Mouse (Mus musculus): ENCODE results near the gene Fut2. TPM values are rescaled to one million over a fixed set of nuclear protein-coding genes. Genes with fewer than 3 reads are reported as not detected.
A peak's percentile ranks its signal among the peaks of the same experiment; 100 is the strongest.

Fut2 gene
- polyA plus RNA-seq, 1 experiment from 2014 or later, result 0.12 TPM

DNA sequence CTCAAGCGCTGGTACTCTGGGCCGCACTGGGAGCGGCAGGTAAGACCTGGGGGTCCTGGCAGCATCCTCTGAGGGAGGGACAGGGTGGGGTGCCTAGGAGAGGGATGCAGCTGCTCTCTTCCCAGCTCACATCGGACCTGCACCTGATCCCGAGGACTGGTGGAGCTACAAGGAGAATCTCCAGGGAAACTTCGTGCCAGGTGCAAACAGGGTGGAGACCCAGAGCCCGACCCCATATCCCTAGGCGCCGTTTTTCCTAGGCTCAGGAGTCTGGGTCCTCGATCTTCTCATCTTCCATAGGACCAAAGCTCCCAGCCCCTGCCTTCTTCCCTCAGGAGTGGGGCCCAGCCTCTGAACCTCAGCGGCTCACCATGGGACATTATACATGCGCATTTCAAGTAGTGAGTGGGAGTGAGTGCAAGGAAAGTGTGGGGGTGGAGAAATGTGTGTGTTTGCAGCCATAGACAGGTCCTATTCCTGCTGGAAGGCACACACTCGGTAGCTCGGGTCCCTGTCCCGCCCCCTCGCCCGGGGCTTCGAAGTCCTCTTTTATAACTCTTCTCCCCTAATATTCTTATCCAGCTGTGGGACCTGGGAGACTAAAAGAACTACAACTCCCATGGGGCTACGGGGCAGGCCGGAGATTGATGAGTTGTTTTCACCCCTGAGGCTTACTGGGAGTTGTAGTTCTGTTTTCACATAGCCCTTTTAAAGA lies 34.3 kb upstream of the Fut2 start:
- H3K27ac ChIP-seq (replicated peaks; ENCODE audit: low read depth, low read length), result no peak overlapping the region
- no peak for ATAC-seq (ENCODE audit: insufficient number of reproducible peaks, low FRiP score, low TSS enrichment, low read depth)
- peaks cover 17% of the 10 kb centered on the region for H3K4me1 ChIP-seq (ENCODE audit: control insufficient read depth, insufficient read depth, low read length)

DNA sequence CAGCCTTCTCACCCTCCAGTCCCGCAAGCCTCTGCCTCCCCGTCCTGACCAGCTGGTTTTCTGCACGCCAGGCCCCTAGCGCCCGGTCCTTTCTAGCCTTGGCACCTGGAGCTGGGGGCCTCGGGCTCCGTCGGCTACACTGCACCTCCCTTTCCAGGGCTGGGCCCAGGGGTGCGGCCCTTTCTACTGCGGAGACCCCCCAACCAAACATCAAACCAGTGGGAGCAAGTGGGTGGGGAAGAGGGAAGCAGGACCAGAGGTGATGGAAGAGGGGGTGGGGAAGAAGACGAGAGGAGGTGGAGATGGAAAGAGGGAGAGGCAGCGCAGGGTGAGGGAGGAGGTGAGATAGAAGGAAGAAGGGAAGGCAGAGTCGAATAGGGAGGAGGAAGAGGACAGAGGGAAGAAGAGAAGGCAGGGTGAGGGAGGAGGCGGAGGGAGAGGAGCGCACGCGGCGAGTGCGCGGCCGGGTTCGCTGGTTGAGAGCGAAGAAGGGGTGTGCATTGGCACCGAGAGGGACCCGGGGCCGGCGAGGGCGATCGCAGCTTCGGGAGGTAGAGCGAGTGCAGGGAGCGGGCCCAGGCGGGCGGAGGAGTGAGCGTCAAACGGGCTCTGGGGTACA lies 33.4 kb upstream of the Fut2 start, which contains the start of gene Car11:
Car11 (plus strand) TSS at position 321 of the 619 bp plus-strand sequence.
- Histone ChIP-seq H3K9ac (ENCODE audit: low read length) (peak within 1 kb of the TSS; percentile 46), H3K9me3 (ENCODE audit: control insufficient read depth, low read length) (no peaks in the 10 kb centered on the region), H3K36me3 (ENCODE audit: control insufficient read depth, insufficient read depth, low read length) (no peaks in the 10 kb centered on the region), H3K27me3 (ENCODE audit: control insufficient read depth, insufficient read depth, low read length) (peaks cover 25% of the 10 kb centered on the region), H3K4me3 (ENCODE audit: low read depth, low read length) (peak within 1 kb of the TSS; percentile 30), H3K4me2 (ENCODE audit: low read depth, severe bottlenecking) (peak within 1 kb of the TSS; percentile 65), H3K4me1 (ENCODE audit: control insufficient read depth, insufficient read depth, low read length) (peaks cover 14% of the 10 kb centered on the region), H3K27ac (replicated peaks; ENCODE audit: low read depth, low read length) (no peak within 1 kb of the TSS)
- DNase-seq (ENCODE audit: low spot score) (peak; percentile 48), ATAC-seq (ENCODE audit: insufficient number of reproducible peaks, low FRiP score, low TSS enrichment, low read depth) (no peak)
- WGBS, result 2% methylated on average over 36 of the region's 36 CpGs

More for the DNA sequence above, 34.3 kb upstream of the Fut2 start:
- H3K4me3 ChIP-seq (ENCODE audit: low read depth, low read length), result peak overlapping the region; percentile 30
- WGBS, result under 1% methylated on average over 20 of the region's 20 CpGs
- DNase-seq (ENCODE audit: low spot score), result peak; percentile 82
- H3K9me3 ChIP-seq (ENCODE audit: control insufficient read depth, low read length), result no peaks in the 10 kb centered on the region
- peaks cover 25% of the 10 kb centered on the region for H3K27me3 ChIP-seq (ENCODE audit: control insufficient read depth, insufficient read depth, low read length)
- peak overlapping the region; percentile 65 for H3K4me2 ChIP-seq (ENCODE audit: low read depth, severe bottlenecking)
- no peaks in the 10 kb centered on the region for H3K36me3 ChIP-seq (ENCODE audit: control insufficient read depth, insufficient read depth, low read length)
- peak overlapping the region; percentile 56 for H3K9ac ChIP-seq (ENCODE audit: low read length)

DNA sequence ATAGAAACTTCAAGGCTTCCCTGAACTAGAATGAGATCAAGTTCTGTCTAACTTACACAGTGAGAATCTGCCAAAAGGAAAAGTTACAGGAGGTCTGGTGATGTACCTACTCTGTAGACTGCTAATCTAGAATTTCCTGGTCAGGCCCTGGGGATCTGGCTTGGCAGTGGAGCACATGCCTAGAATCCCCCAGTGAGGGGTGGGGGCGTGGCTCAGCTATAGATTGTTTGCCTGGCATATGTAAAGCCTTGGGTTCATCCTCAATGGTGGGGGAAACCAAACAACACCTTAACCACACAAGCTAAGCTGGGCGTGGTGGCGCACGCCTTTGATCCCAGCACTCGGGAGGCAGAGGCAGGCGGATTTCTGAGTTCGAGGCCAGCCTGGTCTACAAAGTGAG lies 31.7 kb upstream of the Fut2 start:
- no peak overlapping the region for H3K4me2 ChIP-seq (ENCODE audit: low read depth, severe bottlenecking)
- no peak overlapping the region for H3K27ac ChIP-seq (replicated peaks; ENCODE audit: low read depth, low read length)
- DNase-seq (ENCODE audit: low spot score), result no peak
- no peaks in the 10 kb centered on the region for H3K9me3 ChIP-seq (ENCODE audit: control insufficient read depth, low read length)
- H3K36me3 ChIP-seq (ENCODE audit: control insufficient read depth, insufficient read depth, low read length), result no peaks in the 10 kb centered on the region
- peaks cover 9% of the 10 kb centered on the region; the same call in 1 of the 2 replicates for H3K4me1 ChIP-seq (ENCODE audit: control insufficient read depth, insufficient read depth, low read length)
- WGBS, result 89% methylated on average over 7 of the region's 7 CpGs
- ATAC-seq (ENCODE audit: insufficient number of reproducible peaks, low FRiP score, low TSS enrichment, low read depth), result no peak
- H3K27me3 ChIP-seq (ENCODE audit: control insufficient read depth, insufficient read depth, low read length), result peaks cover 25% of the 10 kb centered on the region
- no peak overlapping the region for H3K4me3 ChIP-seq (ENCODE audit: low read depth, low read length)
- H3K9ac ChIP-seq (ENCODE audit: low read length), result no peak overlapping the region

DNA sequence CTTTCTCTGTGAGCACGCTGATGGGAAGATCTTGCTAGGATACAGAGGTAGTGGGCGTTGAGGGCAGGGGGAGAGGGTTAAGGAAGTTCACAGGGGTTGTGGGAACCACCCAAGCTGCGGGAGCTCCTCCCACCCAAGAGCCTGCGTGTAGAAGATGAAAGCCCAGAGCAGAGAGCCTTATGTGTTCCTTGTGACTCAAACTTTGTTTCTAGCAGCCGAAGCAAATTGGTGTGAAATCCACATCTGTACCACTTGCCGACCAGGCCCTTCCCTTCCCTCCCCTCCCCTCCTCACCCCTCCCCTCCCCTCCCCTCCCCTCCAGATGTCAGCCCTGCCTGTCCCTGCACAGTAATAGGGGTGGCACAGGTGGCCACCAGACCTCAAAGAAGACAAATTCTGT lies 28.9 kb upstream of the Fut2 start:
- 6% methylated on average over 6 of the region's 6 CpGs for WGBS
- no peak overlapping the region for H3K4me3 ChIP-seq (ENCODE audit: low read depth, low read length)
- peaks cover 19% of the 10 kb centered on the region for H3K27me3 ChIP-seq (ENCODE audit: control insufficient read depth, insufficient read depth, low read length)
- ATAC-seq (ENCODE audit: insufficient number of reproducible peaks, low FRiP score, low TSS enrichment, low read depth) (0 out of 2 replicates have a peak, but pooled peaks have one; percentile 14), DNase-seq (ENCODE audit: low spot score) (peak; percentile 43)
- no peak overlapping the region; the same call in 1 of the 2 replicates for H3K27ac ChIP-seq (replicated peaks; ENCODE audit: low read depth, low read length)
- no peaks in the 10 kb centered on the region for H3K36me3 ChIP-seq (ENCODE audit: control insufficient read depth, insufficient read depth, low read length)
- peaks cover 2% of the 10 kb centered on the region; the same call in 1 of the 2 replicates for H3K4me1 ChIP-seq (ENCODE audit: control insufficient read depth, insufficient read depth, low read length)
- H3K9me3 ChIP-seq (ENCODE audit: control insufficient read depth, low read length), result no peaks in the 10 kb centered on the region
- no peak overlapping the region for H3K9ac ChIP-seq (ENCODE audit: low read length)
- no peak overlapping the region for H3K4me2 ChIP-seq (ENCODE audit: low read depth, severe bottlenecking)

DNA sequence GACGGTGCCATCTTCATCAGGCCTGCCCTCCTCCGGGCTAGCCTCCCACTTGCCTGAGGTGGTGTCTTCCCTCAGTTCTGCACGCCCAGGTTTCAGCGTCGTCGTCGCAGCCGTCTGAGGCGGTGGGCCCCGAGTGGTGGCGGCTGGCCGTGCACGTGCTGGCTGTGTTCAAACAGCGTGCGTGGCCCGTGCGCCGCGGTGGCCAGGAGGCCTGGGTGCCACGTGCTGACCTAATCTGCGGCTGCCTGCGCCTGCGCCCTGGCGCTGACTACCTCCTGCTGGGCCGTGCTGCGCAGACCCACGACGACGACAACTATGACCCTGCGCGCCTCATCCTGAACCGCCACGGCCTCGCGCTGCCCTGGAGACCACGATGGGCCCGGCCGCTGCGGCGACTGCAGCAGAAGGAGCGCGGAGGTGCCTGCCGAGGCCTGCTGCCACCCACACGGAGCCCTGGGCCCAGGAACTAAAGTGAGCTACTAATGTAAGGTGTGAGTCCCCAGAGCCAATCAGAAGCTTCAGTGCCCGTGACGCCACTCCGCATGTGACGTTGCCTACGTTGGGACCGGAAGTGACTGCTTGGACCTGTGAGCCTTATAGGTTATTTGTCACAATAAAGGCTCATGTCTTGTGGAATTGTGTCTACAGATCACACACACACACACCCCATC lies 27.9 kb upstream of the Fut2 start, which contains the start of gene Sec1:
Sec1 (minus strand) TSS at position 482 of the 671 bp plus-strand sequence.
- DNase-seq (ENCODE audit: low spot score) (no peak), ATAC-seq (ENCODE audit: insufficient number of reproducible peaks, low FRiP score, low TSS enrichment, low read depth) (no peak)
- Histone ChIP-seq H3K4me3 (ENCODE audit: low read depth, low read length) (no peak within 1 kb of the TSS), H3K27ac (replicated peaks; ENCODE audit: low read depth, low read length) (no peak within 1 kb of the TSS; the same call in 1 of the 2 replicates), H3K9ac (ENCODE audit: low read length) (no peak within 1 kb of the TSS), H3K4me1 (ENCODE audit: control insufficient read depth, insufficient read depth, low read length) (no peaks in the 10 kb centered on the region), H3K36me3 (ENCODE audit: control insufficient read depth, insufficient read depth, low read length) (no peaks in the 10 kb centered on the region), H3K4me2 (ENCODE audit: low read depth, severe bottlenecking) (no peak within 1 kb of the TSS), H3K27me3 (ENCODE audit: control insufficient read depth, insufficient read depth, low read length) (peaks cover 9% of the 10 kb centered on the region), H3K9me3 (ENCODE audit: control insufficient read depth, low read length) (no peaks in the 10 kb centered on the region)
- 88% methylated on average over 50 of the region's 50 CpGs for WGBS

DNA sequence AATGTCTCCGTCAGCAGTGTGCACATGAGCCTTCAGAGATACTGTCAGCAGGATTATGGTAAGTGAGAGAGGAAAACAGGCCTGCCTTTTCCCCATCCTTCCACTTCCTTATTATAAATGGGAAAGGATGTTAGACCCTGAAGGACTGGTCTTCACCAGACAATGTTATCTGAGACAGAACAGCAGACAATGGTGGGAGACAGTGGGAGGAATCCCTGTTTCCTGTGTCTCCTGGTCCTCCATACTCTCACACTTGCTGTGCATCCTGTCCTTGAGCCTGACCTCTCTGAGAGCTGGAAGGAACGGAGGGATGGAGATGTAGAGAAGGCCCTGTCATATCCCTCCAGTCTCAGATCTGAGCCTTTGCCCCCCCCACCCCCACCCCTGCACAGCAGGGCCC lies 26.2 kb upstream of the Fut2 start:
- DNase-seq (ENCODE audit: low spot score) (no peak), ATAC-seq (ENCODE audit: insufficient number of reproducible peaks, low FRiP score, low TSS enrichment, low read depth) (no peak)
- H3K27ac ChIP-seq (replicated peaks; ENCODE audit: low read depth, low read length), result no peak overlapping the region
- H3K36me3 ChIP-seq (ENCODE audit: control insufficient read depth, insufficient read depth, low read length), result no peaks in the 10 kb centered on the region
- H3K4me1 ChIP-seq (ENCODE audit: control insufficient read depth, insufficient read depth, low read length), result no peaks in the 10 kb centered on the region
- no peak overlapping the region for H3K4me2 ChIP-seq (ENCODE audit: low read depth, severe bottlenecking)
- H3K9me3 ChIP-seq (ENCODE audit: control insufficient read depth, low read length), result no peaks in the 10 kb centered on the region
- 77% methylated on average over 2 of the region's 2 CpGs for WGBS
- H3K9ac ChIP-seq (ENCODE audit: low read length), result no peak overlapping the region
- no peak overlapping the region for H3K4me3 ChIP-seq (ENCODE audit: low read depth, low read length)
- no peaks in the 10 kb centered on the region for H3K27me3 ChIP-seq (ENCODE audit: control insufficient read depth, insufficient read depth, low read length)

DNA sequence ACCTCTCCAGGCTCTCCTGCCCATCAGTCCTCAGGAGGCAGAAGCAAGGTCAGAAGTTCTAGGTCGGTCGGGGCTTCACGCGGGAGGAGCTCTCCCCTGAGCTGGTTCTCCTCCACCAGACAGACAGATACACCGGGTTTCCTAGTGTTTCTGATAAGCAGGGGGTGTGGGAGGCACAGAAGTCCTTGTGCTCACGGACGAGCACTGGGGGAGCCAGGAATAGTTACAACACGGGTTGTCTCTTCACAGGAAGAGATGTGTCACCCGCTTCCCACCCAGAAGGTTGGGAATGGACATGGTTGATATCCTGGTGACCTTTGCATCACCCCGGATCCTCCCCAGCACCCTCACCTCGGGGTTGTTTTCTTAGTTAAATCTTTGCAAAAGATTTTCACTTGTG lies 23.6 kb upstream of the Fut2 start:
- WGBS, result 78% methylated on average over 11 of the region's 11 CpGs
- Histone ChIP-seq H3K4me2 (ENCODE audit: low read depth, severe bottlenecking) (no peak overlapping the region), H3K27me3 (ENCODE audit: control insufficient read depth, insufficient read depth, low read length) (no peaks in the 10 kb centered on the region), H3K4me1 (ENCODE audit: control insufficient read depth, insufficient read depth, low read length) (peaks cover 5% of the 10 kb centered on the region), H3K9ac (ENCODE audit: low read length) (no peak overlapping the region), H3K27ac (replicated peaks; ENCODE audit: low read depth, low read length) (no peak overlapping the region), H3K9me3 (ENCODE audit: control insufficient read depth, low read length) (no peaks in the 10 kb centered on the region), H3K36me3 (ENCODE audit: control insufficient read depth, insufficient read depth, low read length) (no peaks in the 10 kb centered on the region), H3K4me3 (ENCODE audit: low read depth, low read length) (no peak overlapping the region)
- no peak for ATAC-seq (ENCODE audit: insufficient number of reproducible peaks, low FRiP score, low TSS enrichment, low read depth)
- DNase-seq (ENCODE audit: low spot score), result no peak

DNA sequence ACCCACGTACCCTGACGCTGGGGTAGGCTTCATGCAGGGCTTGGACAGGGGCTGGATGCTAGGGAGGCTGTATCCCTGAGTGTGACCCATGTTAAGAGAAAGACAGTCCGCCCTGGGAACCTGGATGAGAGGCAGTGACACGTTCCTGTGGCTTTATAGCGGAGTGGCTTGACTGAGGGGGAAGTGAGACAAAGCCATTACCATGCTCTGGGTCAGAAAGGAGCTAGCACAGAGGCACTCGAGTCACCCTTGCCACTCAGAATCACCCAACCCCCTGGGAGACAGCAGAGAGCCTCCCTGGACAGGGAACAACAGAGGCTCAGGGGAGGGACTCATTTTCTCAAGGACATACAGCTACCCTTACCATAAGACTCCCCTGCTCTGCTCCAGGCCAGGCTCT lies 22.9 kb upstream of the Fut2 start:
- no peak overlapping the region for H3K4me2 ChIP-seq (ENCODE audit: low read depth, severe bottlenecking)
- no peaks in the 10 kb centered on the region for H3K36me3 ChIP-seq (ENCODE audit: control insufficient read depth, insufficient read depth, low read length)
- no peak overlapping the region for H3K9ac ChIP-seq (ENCODE audit: low read length)
- H3K4me3 ChIP-seq (ENCODE audit: low read depth, low read length), result no peak overlapping the region
- H3K4me1 ChIP-seq (ENCODE audit: control insufficient read depth, insufficient read depth, low read length), result peaks cover 5% of the 10 kb centered on the region
- H3K27me3 ChIP-seq (ENCODE audit: control insufficient read depth, insufficient read depth, low read length), result no peaks in the 10 kb centered on the region
- no peaks in the 10 kb centered on the region for H3K9me3 ChIP-seq (ENCODE audit: control insufficient read depth, low read length)
- H3K27ac ChIP-seq (replicated peaks; ENCODE audit: low read depth, low read length), result no peak overlapping the region
- no peak for ATAC-seq (ENCODE audit: insufficient number of reproducible peaks, low FRiP score, low TSS enrichment, low read depth)
- no peak for DNase-seq (ENCODE audit: low spot score)
- WGBS, result 56% methylated on average over 6 of the region's 6 CpGs
